8 mouse cellular contexts compared by ENCODE assay signal in the genomic region with DNA sequence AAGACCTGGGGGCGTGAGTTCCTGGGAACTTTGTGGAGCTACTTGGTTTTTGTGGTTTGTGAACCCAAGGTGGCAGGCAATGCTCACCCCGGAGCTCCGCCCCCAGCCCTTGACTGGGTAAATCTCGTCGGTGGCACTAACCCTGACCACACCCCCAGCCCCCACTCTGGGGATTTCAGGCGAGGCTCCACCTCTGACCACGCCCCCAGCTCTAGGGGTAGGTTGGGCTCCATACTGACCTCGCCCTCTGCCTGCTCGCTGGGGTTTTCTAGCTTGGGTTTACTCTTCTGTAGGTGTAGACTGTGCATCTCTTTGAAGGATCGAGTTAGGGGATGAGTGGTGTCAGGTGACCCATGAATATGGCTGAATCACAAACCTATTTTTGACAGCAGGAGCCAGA. TPM values are rescaled to one million over a fixed set of nuclear protein-coding genes. Genes with fewer than 3 reads are reported as not detected.
DNase-seq lines count a peak whose midpoint lies in the region; ATAC-seq lines count a peak whose summit lies in the region.

No protein-coding gene starts in this region.

- peaks cover 28% of the 10 kb centered on the region for H3K27me3 ChIP-seq in heart, embryonic 11.5 days (ENCODE audit: control insufficient read depth, insufficient read depth, low read length)
- peaks cover 24% of the 10 kb centered on the region for H3K27me3 ChIP-seq in kidney, embryonic 15.5 days
- peaks cover 17% of the 10 kb centered on the region for H3K27me3 ChIP-seq in midbrain, embryonic 15.5 days (replicated peaks)

- no peak for ATAC-seq in heart, embryonic 11.5 days (replicated peaks; ENCODE audit: insufficient number of reproducible peaks, low FRiP score, low TSS enrichment)
- peak; percentile 38 for ATAC-seq in kidney, embryonic 15.5 days (replicated peaks; ENCODE audit: low FRiP score)
- ATAC-seq in midbrain, embryonic 15.5 days (replicated peaks), result no peak

- H3K9ac ChIP-seq in heart, embryonic 11.5 days (ENCODE audit: low read depth, low read length), result no peak overlapping the region
- H3K9ac ChIP-seq in kidney, embryonic 15.5 days, result no peak overlapping the region
- no peak overlapping the region for H3K9ac ChIP-seq in midbrain, embryonic 15.5 days

- peaks cover 13% of the 10 kb centered on the region for H3K36me3 ChIP-seq in heart, embryonic 11.5 days (ENCODE audit: control insufficient read depth, insufficient read depth, low read length)
- peaks cover 26% of the 10 kb centered on the region for H3K36me3 ChIP-seq in kidney, embryonic 15.5 days
- peaks cover 12% of the 10 kb centered on the region for H3K36me3 ChIP-seq in midbrain, embryonic 15.5 days (replicated peaks)

- DNase-seq in heart, adult 9 months (ENCODE audit: low spot score in 2 of 2), result no peak
- peak; percentile 67 for DNase-seq in embryo, embryonic 11 days
- peak; percentile 77 to 78 for DNase-seq in lung, postnatal 4 days
- DNase-seq in thymus, postnatal 14 days, result peak; percentile 82
- no peak for DNase-seq in ovary, adult 18-20 months (ENCODE audit: low spot score)

- H3K4me1 ChIP-seq in heart, embryonic 11.5 days (ENCODE audit: control insufficient read depth, insufficient read depth, low read length), result peaks cover 10% of the 10 kb centered on the region
- H3K4me1 ChIP-seq in kidney, embryonic 15.5 days, result peaks cover 18% of the 10 kb centered on the region
- peaks cover 10% of the 10 kb centered on the region for H3K4me1 ChIP-seq in midbrain, embryonic 15.5 days

- WGBS in heart, embryonic 11.5 days (ENCODE audit: insufficient replicate concordance), result 10% methylated on average over 10 of the region's 10 CpGs
- 13% methylated on average over 10 of the region's 10 CpGs for WGBS in kidney, embryonic 15.5 days
- 12% methylated on average over 10 of the region's 10 CpGs for WGBS in midbrain, embryonic 15.5 days

- no peak overlapping the region for H3K4me2 ChIP-seq in heart, embryonic 11.5 days
- no peak overlapping the region for H3K4me2 ChIP-seq in kidney, embryonic 15.5 days
- H3K4me2 ChIP-seq in midbrain, embryonic 15.5 days, result no peak overlapping the region

- no peak overlapping the region for H3K4me3 ChIP-seq in heart, embryonic 11.5 days (ENCODE audit: low read depth, low read length)
- H3K4me3 ChIP-seq in kidney, embryonic 15.5 days (replicated peaks), result no peak overlapping the region
- no peak overlapping the region for H3K4me3 ChIP-seq in midbrain, embryonic 15.5 days

- H3K9me3 ChIP-seq in heart, embryonic 11.5 days (replicated peaks; ENCODE audit: control insufficient read depth, low read length), result no peaks in the 10 kb centered on the region
- H3K9me3 ChIP-seq in kidney, embryonic 15.5 days (replicated peaks), result no peaks in the 10 kb centered on the region
- H3K9me3 ChIP-seq in midbrain, embryonic 15.5 days, result no peaks in the 10 kb centered on the region

- H3K27ac ChIP-seq in heart, embryonic 11.5 days (ENCODE audit: low read depth, low read length), result peak overlapping the region; percentile 10; the same call in 1 of the 2 replicates
- no peak overlapping the region for H3K27ac ChIP-seq in kidney, embryonic 15.5 days
- no peak overlapping the region for H3K27ac ChIP-seq in midbrain, embryonic 15.5 days

RNA-seq across cellular contexts. Expression of a gene that starts 4.7 kb away (rescaled TPM):
- 0.14 TPM in 1 of 2 replicates, not detected in the other for polyA plus RNA-seq in heart, embryonic 11.5 days (2014; fragmentation: Nextera tagmentation; extraction: Ambion mirVana)
- polyA plus RNA-seq in kidney, embryonic 15.5 days (2015; fragmentation: Nextera tagmentation; extraction: Ambion mirVana), result 0.83 and 1.2 TPM in 2 replicates
- 10.4 and 11.7 TPM in 2 replicates for polyA plus RNA-seq in midbrain, embryonic 15.5 days (2015; fragmentation: Nextera tagmentation; extraction: Ambion mirVana)

RNA-seq across cellular contexts. Expression of a gene that starts 6.4 kb away (rescaled TPM):
- polyA plus RNA-seq in heart, embryonic 11.5 days (2014; fragmentation: Nextera tagmentation; extraction: Ambion mirVana), result 201 and 218 TPM in 2 replicates
- 303 and 328 TPM in 2 replicates for polyA plus RNA-seq in kidney, embryonic 15.5 days (2015; fragmentation: Nextera tagmentation; extraction: Ambion mirVana)
- 214 and 222 TPM in 2 replicates for polyA plus RNA-seq in midbrain, embryonic 15.5 days (2015; fragmentation: Nextera tagmentation; extraction: Ambion mirVana)

RNA-seq across cellular contexts. Expression of a gene that starts 6.5 kb away (rescaled TPM):
- 22.9 and 26.3 TPM in 2 replicates for polyA plus RNA-seq in heart, embryonic 11.5 days (2014; fragmentation: Nextera tagmentation; extraction: Ambion mirVana)
- polyA plus RNA-seq in kidney, embryonic 15.5 days (2015; fragmentation: Nextera tagmentation; extraction: Ambion mirVana), result 43.8 and 48.1 TPM in 2 replicates
- 85.5 and 89.5 TPM in 2 replicates for polyA plus RNA-seq in midbrain, embryonic 15.5 days (2015; fragmentation: Nextera tagmentation; extraction: Ambion mirVana)

RNA-seq across cellular contexts. Expression of a gene that starts 22.1 kb away (rescaled TPM):
- polyA plus RNA-seq in heart, embryonic 11.5 days (2014; fragmentation: Nextera tagmentation; extraction: Ambion mirVana), result 1,894 and 1,935 TPM in 2 replicates
- 1,583 and 1,739 TPM in 2 replicates for polyA plus RNA-seq in kidney, embryonic 15.5 days (2015; fragmentation: Nextera tagmentation; extraction: Ambion mirVana)
- 1,243 and 1,388 TPM in 2 replicates for polyA plus RNA-seq in midbrain, embryonic 15.5 days (2015; fragmentation: Nextera tagmentation; extraction: Ambion mirVana)

RNA-seq across cellular contexts. Expression of a gene that starts 23.1 kb away (rescaled TPM):
- polyA plus RNA-seq in heart, embryonic 11.5 days (2014; fragmentation: Nextera tagmentation; extraction: Ambion mirVana), result not detected in 2 replicates
- 0.04 TPM in 1 of 2 replicates, not detected in the other for polyA plus RNA-seq in kidney, embryonic 15.5 days (2015; fragmentation: Nextera tagmentation; extraction: Ambion mirVana)
- polyA plus RNA-seq in midbrain, embryonic 15.5 days (2015; fragmentation: Nextera tagmentation; extraction: Ambion mirVana), result 0.23 and 0.41 TPM in 2 replicates

Comparison
In these comparisons a context has a peak if more than half of its experiments do, and no peak if none do; other contexts are left out.
1. DNase-seq: peak in embryo, embryonic 11 days (single experiment), lung, postnatal 4 days (2 of 2) and thymus, postnatal 14 days (single experiment); none in heart, adult 9 months (0 of 2) and ovary, adult 18-20 months (single experiment).